Mouse (Mus musculus) embryonic facial prominence, embryonic 11.5 days (tissue): ENCODE results near the gene Olfr1366. TPM values are rescaled to one million over a fixed set of nuclear protein-coding genes. Genes with fewer than 3 reads are reported as not detected.
"Not testable (repeated sequence)": the region's sequence is repeated elsewhere in the genome, so short reads cannot be mapped to it uniquely, and the experiment has no call there.

Source experiments
- ATAC-seq: fragments of 200-750 bp; cut with Nextera tagmentation; replicated peaks from 2 replicates; pipeline ENCODE4 v1.8.0; 2017; ENCODE audit warnings: low read depth; ENCODE audit not compliant: insufficient number of reproducible peaks, low FRiP score, low TSS enrichment
- DNase-seq: peaks from one replicate; pipeline ENCODE4 v3.0.0-alpha.2; 2015; ENCODE audit warnings: low spot score
- H3K27ac ChIP-seq: fragments of 300-500 bp; sonication (generic); replicated peaks from 2 replicates; pipeline ENCODE4 v1.5.1; 2014; ENCODE audit warnings: mild to moderate bottlenecking, low read depth, low read length, control low read depth
- H3K27me3 ChIP-seq: fragments of 300-500 bp; sonication (generic); 2 replicates; pipeline ENCODE4 v1.6.1; 2014; ENCODE audit warnings: mild to moderate bottlenecking, low read length, moderate library complexity, mixed read lengths; ENCODE audit not compliant: control insufficient read depth, insufficient read depth
- H3K36me3 ChIP-seq: fragments of 300-500 bp; sonication (generic); replicated peaks from 2 replicates; pipeline ENCODE4 v1.6.1; 2014; ENCODE audit warnings: low read depth, mild to moderate bottlenecking, low read length, moderate library complexity, mixed read lengths; ENCODE audit not compliant: control insufficient read depth, insufficient read depth
- H3K4me1 ChIP-seq: fragments of 300-500 bp; sonication (generic); 2 replicates; pipeline ENCODE4 v1.6.1; 2014; ENCODE audit warnings: low read length, mixed read lengths; ENCODE audit not compliant: control insufficient read depth, insufficient read depth
- H3K4me2 ChIP-seq: fragments of 300-500 bp; sonication (generic); 2 replicates; pipeline ENCODE4 v1.6.1; 2014; ENCODE audit warnings: low read depth, mild to moderate bottlenecking, control low read depth, low read length, moderate library complexity
- H3K4me3 ChIP-seq: fragments of 300-500 bp; sonication (generic); 2 replicates; pipeline ENCODE4 v1.5.1; 2014; ENCODE audit warnings: low read depth, low read length, control low read depth
- H3K9ac ChIP-seq: fragments of 300-500 bp; sonication (generic); replicated peaks from 2 replicates; pipeline ENCODE4 v1.6.1; 2014; ENCODE audit warnings: mild to moderate bottlenecking, control low read depth, low read length
- H3K9me3 ChIP-seq: fragments of 300-500 bp; sonication (generic); replicated peaks from 2 replicates; pipeline ENCODE4 v1.6.1; 2016; ENCODE audit warnings: mild to moderate bottlenecking, low read length, inconsistent platforms, mixed read lengths; ENCODE audit not compliant: control insufficient read depth
- WGBS: fragments of 180-500 bp; shearing (Covaris S2); extraction: QIAGEN DNeasy Blood & Tissue Kit; methylation state at CpG from one replicate; pipeline ENCODE4 v1.1.7; 2014; 5-methylcytosine and 5-hydroxymethylcytosine counted together
- polyA plus RNA-seq: library from polyadenylated mRNA; unstranded; fragments of >200 nt; fragmentation: Nextera tagmentation; extraction: Ambion mirVana; gene quantifications from 2 replicates; pipeline ENCODE4 v1.2.1, GENCODE M21; 2014

The Olfr1366 gene
- polyA plus RNA-seq, 1 experiment from 2014 or later, result 0.24 TPM

- H3K9ac ChIP-seq, result peak overlapping the region; percentile 72
- peak overlapping the region; percentile 59; the same call in 1 of the 2 replicates for H3K27ac ChIP-seq
- H3K27me3 ChIP-seq, result no peaks in the 10 kb centered on the region
- H3K9me3 ChIP-seq, result no peaks in the 10 kb centered on the region
- peak overlapping the region; percentile 42 for H3K4me2 ChIP-seq
- DNase-seq, result peak; percentile 90
- ATAC-seq, result peak; percentile 100
- H3K4me1 ChIP-seq, result no peaks in the 10 kb centered on the region
- H3K36me3 ChIP-seq, result no peaks in the 10 kb centered on the region
- peak overlapping the region; percentile 67 for H3K4me3 ChIP-seq
- under 1% methylated on average over 21 of the region's 21 CpGs for WGBS
Observed at GRCm38 (mm10) chr13:21506221-21506649, 36.4 kb downstream of the Olfr1366 start.

DNA sequence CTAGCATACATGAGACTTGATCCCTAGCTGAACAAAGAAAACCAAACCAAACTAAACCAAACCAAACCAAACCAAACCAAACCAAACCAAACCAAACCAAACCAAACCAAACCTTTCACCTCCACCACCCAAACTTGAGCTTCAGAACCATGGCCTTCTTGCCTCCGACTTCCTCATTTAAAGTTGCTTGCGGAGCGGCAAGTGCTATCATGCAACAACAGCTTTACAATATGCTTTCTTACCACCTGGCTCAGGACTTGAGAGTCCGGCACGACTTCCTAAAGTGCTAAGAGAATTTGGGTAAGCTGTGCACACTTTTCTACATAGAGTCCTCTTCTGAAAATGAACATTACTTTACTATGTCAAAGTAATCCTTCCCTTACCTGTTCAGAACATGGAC lies 40.3 kb downstream of the Olfr1366 start:
- no peak overlapping the region for H3K4me2 ChIP-seq
- H3K9ac ChIP-seq, result no peak overlapping the region
- ATAC-seq, result no peak
- DNase-seq, result no peak
- H3K9me3 ChIP-seq, result no peaks in the 10 kb centered on the region
- H3K36me3 ChIP-seq, result no peaks in the 10 kb centered on the region
- H3K27me3 ChIP-seq, result no peaks in the 10 kb centered on the region
- H3K27ac ChIP-seq, result no peak overlapping the region
- H3K4me1 ChIP-seq, result no peaks in the 10 kb centered on the region
- WGBS, result 82% methylated on average over 5 of the region's 5 CpGs
- H3K4me3 ChIP-seq, result no peak overlapping the region

DNA sequence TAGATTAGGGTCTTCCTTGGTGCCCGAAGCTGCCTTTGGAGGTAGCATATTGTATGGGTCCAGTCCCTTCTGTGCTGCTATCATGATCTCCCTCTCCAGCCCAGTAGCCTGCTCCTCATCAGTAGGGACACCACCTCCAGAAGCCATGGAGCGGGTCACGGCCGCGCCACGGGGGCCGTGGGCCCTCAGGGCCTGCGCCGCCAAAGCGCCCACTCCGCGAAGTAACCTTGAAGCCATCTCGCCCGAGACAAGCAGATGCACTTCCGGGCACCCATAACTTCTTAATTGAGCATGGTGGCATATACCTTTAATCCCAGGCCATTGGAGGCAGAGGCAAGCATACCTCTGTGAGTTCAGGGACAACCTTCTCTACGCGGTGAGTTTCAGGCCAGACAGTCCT lies 41.4 kb downstream of the Olfr1366 start, which contains the start of gene Gm11273:
Gene Gm11273, minus strand, starts transcription at position 237 of the 400 bp plus-strand sequence.
- H3K9me3 ChIP-seq, H3K27me3 ChIP-seq, H3K9ac ChIP-seq, H3K4me3 ChIP-seq, DNase-seq, ATAC-seq, H3K36me3 ChIP-seq, H3K27ac ChIP-seq, H3K4me1 ChIP-seq, H3K4me2 ChIP-seq: not testable (repeated sequence)
- WGBS, result 92% methylated on average over 16 of the region's 17 CpGs

GRCm38 (mm10) chr13:21495080-21495479 lies 47.5 kb downstream of the Olfr1366 start, which contains the start of gene AK157302:
TSS of gene AK157302 (plus strand) at chr13:21495223.
- WGBS, result 89% methylated on average over 21 of the region's 21 CpGs
- H3K36me3 ChIP-seq, result no peaks in the 10 kb centered on the region
- H3K4me3 ChIP-seq, result no peak within 1 kb of the TSS
- H3K4me2 ChIP-seq, result no peak within 1 kb of the TSS
- no peaks in the 10 kb centered on the region for H3K4me1 ChIP-seq
- no peaks in the 10 kb centered on the region for H3K9me3 ChIP-seq
- H3K27ac ChIP-seq, result no peak within 1 kb of the TSS
- no peak for DNase-seq
- no peak for ATAC-seq
- no peak within 1 kb of the TSS for H3K9ac ChIP-seq
- H3K27me3 ChIP-seq, result no peaks in the 10 kb centered on the region

GRCm38 (mm10) chr13:21492847-21493246 lies 49.8 kb downstream of the Olfr1366 start:
- no peak overlapping the region for H3K4me2 ChIP-seq
- WGBS, result 93% methylated on average over 5 of the region's 5 CpGs
- no peak overlapping the region for H3K9ac ChIP-seq
- no peak overlapping the region for H3K4me3 ChIP-seq
- no peaks in the 10 kb centered on the region for H3K36me3 ChIP-seq
- ATAC-seq (no peak), DNase-seq (no peak)
- H3K27ac ChIP-seq, result no peak overlapping the region
- no peaks in the 10 kb centered on the region for H3K27me3 ChIP-seq
- no peaks in the 10 kb centered on the region for H3K9me3 ChIP-seq
- H3K4me1 ChIP-seq, result no peaks in the 10 kb centered on the region

GRCm38 (mm10) chr13:21486881-21487280 lies 55.7 kb downstream of the Olfr1366 start:
- WGBS, result 97% methylated on average over 1 of the region's 1 CpGs

More at GRCm38 (mm10) chr13:21486881-21487280, 55.7 kb downstream of the Olfr1366 start:
- Histone ChIP-seq H3K9ac (no peak overlapping the region), H3K36me3 (no peaks in the 10 kb centered on the region), H3K4me1 (no peaks in the 10 kb centered on the region), H3K4me2 (no peak overlapping the region), H3K4me3 (no peak overlapping the region), H3K9me3 (no peaks in the 10 kb centered on the region), H3K27me3 (no peaks in the 10 kb centered on the region), H3K27ac (no peak overlapping the region)
- DNase-seq (no peak), ATAC-seq (no peak)

Other genes with a start within 250 kb of the Olfr1366 start
- gene Gpx6, start 230.7 kb downstream of the Olfr1366 start, polyA plus RNA-seq, result 0.41 and 0.67 TPM in 2 replicates
- gene Olfr1367, start 195.9 kb downstream of the Olfr1366 start, polyA plus RNA-seq, result not detected in 2 replicates
- gene Zscan12, start 180.0 kb downstream of the Olfr1366 start, polyA plus RNA-seq, result 20.5 and 21.5 TPM in 2 replicates
- gene Zkscan3, start 140.1 kb downstream of the Olfr1366 start, polyA plus RNA-seq, result 84.9 and 89.5 TPM in 2 replicates
- gene Pgbd1, start 101.8 kb downstream of the Olfr1366 start, polyA plus RNA-seq, result 5.6 and 6.2 TPM in 2 replicates
- gene Zscan26, start 89.1 kb downstream of the Olfr1366 start, polyA plus RNA-seq, result 17.9 and 19.3 TPM in 2 replicates
- 1.9 and 3.1 TPM in 2 replicates for gene Nkapl, start 74.3 kb downstream of the Olfr1366 start, polyA plus RNA-seq
- 3.8 and 4.2 TPM in 2 replicates for gene Zkscan4, start 63.9 kb downstream of the Olfr1366 start, polyA plus RNA-seq
- gene Gm10065, start 63.4 kb downstream of the Olfr1366 start, polyA plus RNA-seq, result not detected in 2 replicates
- 0.35 and 0.41 TPM in 2 replicates for gene AK157302, start 47.6 kb downstream of the Olfr1366 start, polyA plus RNA-seq
- gene Gm11273, start 41.4 kb downstream of the Olfr1366 start, polyA plus RNA-seq, result 1.9 and 5.2 TPM in 2 replicates
- gene Zkscan8, start 11.7 kb downstream of the Olfr1366 start, polyA plus RNA-seq, result 8.7 and 11.9 TPM in 2 replicates
- not detected in 2 replicates for gene Olfr1535, start 17.1 kb upstream of the Olfr1366 start, polyA plus RNA-seq
- not detected in 2 replicates for gene Olfr1364, start 39.0 kb upstream of the Olfr1366 start, polyA plus RNA-seq
- gene Olfr1362, start 71.2 kb upstream of the Olfr1366 start, polyA plus RNA-seq, result not detected in 2 replicates
- not detected in 2 replicates for gene Olfr11, start 99.7 kb upstream of the Olfr1366 start, polyA plus RNA-seq
- not detected in 2 replicates for gene Olfr1361, start 120.6 kb upstream of the Olfr1366 start, polyA plus RNA-seq
- gene Olfr1360, start 134.6 kb upstream of the Olfr1366 start, polyA plus RNA-seq, result not detected in 2 replicates
- gene Olfr1359, start 155.3 kb upstream of the Olfr1366 start, polyA plus RNA-seq, result not detected in 2 replicates
- gene Hist1h2bl, start 173.3 kb upstream of the Olfr1366 start, polyA plus RNA-seq, result 4.6 TPM in 2 replicates
- 26.6 and 30.4 TPM in 2 replicates for gene Hist1h2ai, start 173.6 kb upstream of the Olfr1366 start, polyA plus RNA-seq
- gene Hist1h3h, start 174.9 kb upstream of the Olfr1366 start, polyA plus RNA-seq, result 9.7 and 14.7 TPM in 2 replicates
- gene Hist1h2bm, start 179.2 kb upstream of the Olfr1366 start, polyA plus RNA-seq, result 6.3 and 6.4 TPM in 2 replicates
- gene Hist1h4j, start 192.3 kb upstream of the Olfr1366 start, polyA plus RNA-seq, result 1.4 and 2.7 TPM in 2 replicates
- 7.7 and 8.5 TPM in 2 replicates for gene Hist1h4k, start 207.7 kb upstream of the Olfr1366 start, polyA plus RNA-seq
- gene Hist1h2ak, start 211.0 kb upstream of the Olfr1366 start, polyA plus RNA-seq, result 10.4 and 12.0 TPM in 2 replicates
- 1.2 and 1.9 TPM in 2 replicates for gene Hist1h2bn, start 211.3 kb upstream of the Olfr1366 start, polyA plus RNA-seq
- gene Hist1h1b, start 237.8 kb upstream of the Olfr1366 start, polyA plus RNA-seq, result 20.2 and 23.6 TPM in 2 replicates
- gene Hist1h3i, start 240.6 kb upstream of the Olfr1366 start, polyA plus RNA-seq, result 270 and 294 TPM in 2 replicates
- gene Hist1h2an, start 244.4 kb upstream of the Olfr1366 start, polyA plus RNA-seq, result 3.7 and 7.3 TPM in 2 replicates
- gene Hist1h2bp, start 244.7 kb upstream of the Olfr1366 start, polyA plus RNA-seq, result 3.1 and 3.8 TPM in 2 replicates